Mouse (Mus musculus) CH12F3 (cell line): ENCODE results near the gene Chchd5.

Experiments
- in situ Hi-C: fragments of 300-500 bp; cut with MboI; formaldehyde crosslinking; loops from 2 replicates; pipeline ENCODE4 v1.14.3; 2020; ENCODE audit warnings: low sequenced_read_pairs

The Chchd5 gene

DNA sequence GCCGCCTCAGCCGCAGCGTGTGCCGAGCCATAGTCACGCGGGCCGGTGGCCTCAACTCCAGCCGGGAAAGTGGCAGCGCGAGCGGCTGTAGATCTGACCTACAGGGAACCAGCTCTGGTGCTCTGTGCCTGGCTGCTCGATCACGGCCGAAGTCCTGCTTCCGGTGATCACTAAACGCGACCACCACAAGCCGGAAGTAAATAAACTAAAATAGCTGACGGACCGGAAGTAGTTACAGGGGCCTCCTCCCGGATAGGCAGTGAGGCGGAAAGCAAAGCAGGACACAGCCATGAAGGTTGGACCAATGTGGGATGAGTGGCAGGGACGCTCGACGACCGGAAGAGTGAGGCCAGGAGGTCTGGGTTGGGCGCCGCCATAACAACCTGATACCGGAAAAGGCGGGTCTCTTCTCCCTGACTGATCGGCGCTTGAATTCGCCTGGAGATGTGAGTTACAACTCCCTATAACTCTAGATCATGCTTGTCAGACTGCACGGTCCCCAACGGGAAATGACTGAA is at the start of gene Chchd5:
TSS of gene Chchd5 (plus strand) at position 289 of the 518 bp plus-strand sequence.
- in situ Hi-C loops: no loop called here

DNA sequence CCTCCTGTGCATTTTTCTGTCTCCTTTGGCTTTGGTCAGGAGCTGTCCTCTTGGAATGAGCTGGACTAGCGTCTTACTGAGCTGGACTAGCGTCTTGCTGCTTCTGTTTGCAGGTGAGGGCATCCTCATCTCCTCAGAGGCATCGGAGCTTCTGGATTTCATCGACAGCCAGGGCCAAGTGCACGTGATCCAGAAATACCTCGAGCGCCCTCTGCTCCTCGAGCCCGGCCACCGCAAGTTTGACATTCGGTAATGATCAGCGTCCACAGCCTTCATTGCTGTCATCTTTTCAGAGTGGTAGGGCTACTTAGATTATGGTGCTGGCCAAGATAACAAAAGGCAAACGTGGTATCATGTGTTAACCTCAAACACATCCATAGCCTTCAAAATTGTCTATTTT is 48.4 kb upstream of the Chchd5 start:
- in situ Hi-C loops: no loop called here

DNA sequence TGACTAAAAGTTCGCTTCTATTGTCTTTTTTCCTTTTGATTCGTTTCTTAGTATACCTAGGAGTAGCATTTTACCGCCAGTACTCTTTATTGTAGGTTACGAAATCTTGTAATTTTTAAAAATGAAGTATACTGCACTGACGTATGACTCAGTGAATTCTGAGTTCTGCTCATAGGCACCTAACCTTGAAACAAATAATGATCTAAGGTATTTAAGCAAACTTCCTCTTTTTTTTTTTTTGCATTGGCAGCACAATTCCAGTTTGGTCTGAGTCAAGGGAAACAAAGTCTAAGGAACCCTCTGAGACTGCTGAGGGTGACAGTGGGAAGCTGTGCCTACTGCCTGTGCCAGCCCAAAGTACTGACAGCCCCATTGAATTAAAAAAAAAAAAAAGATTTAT is 46.0 kb upstream of the Chchd5 start:
- in situ Hi-C loops: no loop called here

DNA sequence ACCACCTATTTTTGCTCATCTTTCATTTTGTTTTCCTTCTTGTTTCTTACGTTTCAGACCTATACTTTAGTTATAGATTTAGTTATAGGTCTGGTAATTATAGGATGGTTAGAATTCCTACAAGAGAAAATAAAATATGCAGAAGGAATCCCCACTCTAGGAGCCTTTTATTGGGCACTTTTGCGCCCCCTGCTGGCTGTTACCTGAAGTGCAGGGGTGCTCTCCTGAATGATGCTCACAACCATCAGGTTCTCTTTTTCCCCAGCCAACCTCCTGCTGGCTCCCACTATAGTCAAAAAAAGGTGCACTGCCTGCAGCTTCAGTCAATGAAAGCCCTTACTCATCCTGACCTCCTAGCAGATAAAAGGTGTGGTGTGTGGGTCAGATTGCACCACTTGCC is 44.5 kb upstream of the Chchd5 start:
- in situ Hi-C loops: no loop called here

DNA sequence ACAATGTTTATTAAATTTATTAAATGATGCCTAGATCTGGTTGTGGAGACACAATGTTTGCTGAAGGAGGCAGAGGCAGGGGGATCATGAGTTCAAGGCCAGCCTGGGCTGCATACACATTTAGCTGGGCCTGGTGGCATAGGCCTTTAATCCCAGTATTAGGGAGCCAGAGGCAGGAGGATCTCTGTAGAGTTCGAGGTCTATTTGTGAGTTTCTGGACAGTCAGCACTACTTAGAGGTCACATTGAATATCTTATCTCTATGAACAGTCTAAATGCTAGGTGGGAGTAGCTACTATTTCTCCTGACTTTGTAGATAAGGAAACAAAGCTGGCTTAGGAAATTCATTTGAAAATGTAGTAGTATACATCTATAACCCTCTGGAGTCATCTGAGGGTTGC is 42.0 kb upstream of the Chchd5 start:
- in situ Hi-C loops: no loop called here

DNA sequence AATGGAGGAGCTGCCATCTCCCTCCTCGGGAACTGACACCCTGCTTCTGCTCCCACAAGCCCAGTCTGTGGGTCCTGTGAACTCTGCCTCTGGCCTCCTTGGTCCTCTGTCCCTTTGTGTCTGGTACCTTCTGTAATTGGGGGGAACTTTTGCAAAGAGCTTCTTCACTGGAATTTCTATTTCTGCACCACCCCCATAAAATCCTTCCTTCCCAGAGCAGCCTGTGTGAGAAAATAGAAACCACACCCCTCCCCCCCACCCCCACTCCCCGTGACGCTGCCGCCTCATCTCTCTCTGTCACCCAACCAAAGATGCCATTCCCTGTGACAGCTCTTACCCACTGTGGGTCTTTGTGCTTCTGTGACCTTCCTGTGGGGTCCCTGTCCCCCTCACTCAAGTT is 39.1 kb upstream of the Chchd5 start:
- in situ Hi-C loops: no loop called here

DNA sequence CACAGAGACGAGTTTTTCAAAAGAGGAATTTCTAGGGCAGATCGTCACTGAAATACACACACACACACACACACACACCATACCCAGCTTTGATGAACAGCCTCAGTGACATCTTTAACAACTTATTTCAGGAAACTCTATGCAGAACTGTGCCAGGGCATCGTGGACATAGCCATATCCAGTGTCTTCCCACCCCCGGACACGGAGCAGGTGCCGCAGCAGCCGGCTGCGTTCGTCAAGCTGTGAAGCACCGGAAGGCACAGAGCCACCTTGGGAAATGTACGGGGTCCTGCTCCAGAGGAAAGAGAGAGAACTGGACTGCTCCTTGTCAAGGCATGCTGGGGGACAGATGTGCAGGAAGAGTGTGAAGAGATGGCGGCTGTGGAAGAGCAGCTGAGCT is 36.7 kb upstream of the Chchd5 start:
- in situ Hi-C loops: no loop called here

DNA sequence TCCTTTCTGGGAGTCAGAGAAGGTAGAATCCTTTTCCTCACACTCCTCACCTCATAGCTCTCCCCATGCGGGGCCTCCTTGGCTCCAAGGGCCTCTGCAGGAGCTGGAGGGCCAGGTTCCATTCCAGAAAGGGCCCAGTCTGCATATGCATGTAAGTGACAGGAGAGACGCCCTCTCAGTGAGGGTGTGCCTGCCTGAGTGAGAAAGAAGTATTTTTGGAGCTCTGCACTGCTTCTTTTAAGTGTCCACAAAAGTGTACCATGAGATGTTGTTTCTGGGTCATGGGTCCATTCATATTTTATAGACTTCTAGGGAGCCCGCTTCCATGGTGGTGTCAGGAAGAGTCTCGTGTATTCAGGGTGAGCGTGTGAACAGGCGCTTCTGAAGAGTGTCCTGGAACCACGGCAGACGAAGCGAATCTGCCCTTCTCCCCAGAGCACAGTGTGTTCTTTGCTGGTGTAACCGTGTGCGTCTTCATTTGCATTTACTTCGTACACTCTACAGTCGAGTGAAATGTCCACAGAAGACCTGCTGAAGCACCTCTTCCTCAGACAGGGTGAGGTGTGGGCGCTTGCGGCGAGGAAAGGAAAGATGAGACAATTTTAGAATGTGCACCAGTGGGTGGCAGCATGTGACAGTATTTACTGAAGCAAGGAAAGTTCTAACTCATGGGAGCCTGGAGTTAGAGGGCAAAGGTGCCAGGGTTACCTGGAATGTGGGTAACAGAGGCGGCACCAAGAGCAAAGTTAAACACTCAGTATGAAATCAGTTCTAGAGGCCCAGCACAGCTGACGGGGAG is 35.4 kb upstream of the Chchd5 start:
- in situ Hi-C loops: no loop called here

DNA sequence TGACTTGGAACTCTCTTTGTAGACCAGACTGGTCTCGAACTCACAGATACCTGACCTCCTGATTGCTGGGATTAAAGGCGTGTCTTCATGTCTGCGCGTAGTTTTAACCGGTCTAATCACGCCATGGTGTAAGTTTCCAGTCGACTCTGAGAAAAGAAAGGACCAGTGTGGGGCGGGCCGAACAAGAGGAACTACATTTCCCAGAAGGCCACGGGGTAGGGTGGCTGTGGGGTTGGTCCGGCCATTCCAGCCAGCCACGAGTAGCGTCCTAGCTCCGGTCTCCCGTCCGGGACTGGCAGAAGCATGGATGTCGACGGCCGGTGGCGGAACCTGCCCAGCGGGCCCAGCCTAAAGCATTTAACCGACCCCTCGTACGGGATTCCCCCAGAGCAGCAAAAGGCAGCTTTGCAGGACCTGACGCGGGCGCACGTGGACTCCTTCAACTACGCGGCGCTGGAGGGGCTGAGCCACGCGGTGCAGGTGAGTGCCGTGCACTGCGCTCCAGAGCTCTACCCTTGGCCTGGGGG is 28.7 kb upstream of the Chchd5 start, which contains the start of gene Polr1b:
TSS of gene Polr1b (plus strand) at position 212 of the 527 bp plus-strand sequence.
- in situ Hi-C loops: no loop called here

DNA sequence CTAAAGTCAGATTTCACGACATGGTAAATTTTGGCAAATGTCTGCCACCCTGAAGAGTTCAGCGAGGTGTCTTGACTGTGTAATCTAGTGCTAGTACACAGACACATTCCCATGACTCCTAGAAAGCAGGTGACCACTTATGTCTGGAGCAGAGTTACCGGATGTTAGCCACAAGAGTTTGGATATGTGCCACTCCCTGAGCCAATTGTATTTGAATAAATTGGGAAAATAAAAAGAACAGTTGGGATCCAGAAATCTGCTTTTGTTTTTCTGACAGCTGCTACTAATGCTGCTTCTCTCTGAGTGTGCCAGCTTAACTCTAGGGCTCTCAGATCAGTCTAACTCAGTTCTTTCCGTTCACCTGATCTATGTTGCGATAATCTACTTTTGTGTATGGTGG is 16.6 kb upstream of the Chchd5 start:
- in situ Hi-C loops: no loop called here

DNA sequence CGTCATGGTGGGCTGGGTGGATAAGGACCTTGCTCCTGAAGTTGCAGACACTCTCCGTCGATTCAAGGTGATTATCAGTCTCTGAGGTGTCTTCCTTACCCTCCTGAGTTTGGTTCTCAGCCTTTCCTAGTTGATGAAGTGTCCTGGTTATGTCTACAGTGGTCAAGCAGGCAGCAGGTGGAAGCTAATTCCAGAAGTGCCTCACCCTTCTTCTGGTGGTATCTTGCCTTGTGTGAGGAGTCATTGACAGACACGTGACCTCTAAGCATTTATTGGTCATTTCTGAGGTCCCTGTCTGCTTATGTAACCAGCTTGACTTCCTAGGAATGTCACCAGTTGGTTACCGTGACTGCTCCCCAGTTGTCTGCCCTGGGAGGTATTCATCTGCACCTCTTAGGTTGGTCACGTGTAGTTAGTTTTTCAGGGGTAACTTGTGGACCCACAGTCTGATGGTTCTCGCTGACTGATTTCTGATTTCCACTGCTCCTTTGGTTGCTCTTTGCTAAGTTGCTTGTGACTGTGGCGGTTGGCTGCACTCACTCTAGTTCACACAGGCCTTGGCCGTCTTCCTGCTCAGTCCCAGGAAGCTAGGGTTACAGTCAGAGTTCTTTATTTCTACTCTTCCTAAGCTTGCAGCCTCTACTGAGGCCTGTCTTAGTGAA is 13.7 kb upstream of the Chchd5 start:
- in situ Hi-C loops: no loop called here

DNA sequence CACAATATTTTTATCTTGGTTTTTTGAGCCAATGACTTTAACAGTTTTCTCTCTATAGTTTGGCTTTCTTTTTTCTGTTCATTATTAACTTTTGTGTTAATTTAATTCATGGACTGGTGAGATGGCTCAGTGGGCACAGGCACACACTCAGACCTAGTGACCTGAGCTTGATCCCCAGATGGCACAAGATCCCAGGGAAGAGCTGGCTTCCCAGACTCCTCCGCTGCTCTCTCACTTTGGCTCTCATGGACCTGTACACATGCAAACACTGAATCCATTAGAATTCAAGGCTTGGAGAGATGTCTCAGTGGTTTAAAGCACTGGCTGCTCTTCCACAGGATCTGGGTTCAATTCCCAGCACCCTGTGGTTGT is 13.1 kb upstream of the Chchd5 start:
- in situ Hi-C loops: no loop called here

DNA sequence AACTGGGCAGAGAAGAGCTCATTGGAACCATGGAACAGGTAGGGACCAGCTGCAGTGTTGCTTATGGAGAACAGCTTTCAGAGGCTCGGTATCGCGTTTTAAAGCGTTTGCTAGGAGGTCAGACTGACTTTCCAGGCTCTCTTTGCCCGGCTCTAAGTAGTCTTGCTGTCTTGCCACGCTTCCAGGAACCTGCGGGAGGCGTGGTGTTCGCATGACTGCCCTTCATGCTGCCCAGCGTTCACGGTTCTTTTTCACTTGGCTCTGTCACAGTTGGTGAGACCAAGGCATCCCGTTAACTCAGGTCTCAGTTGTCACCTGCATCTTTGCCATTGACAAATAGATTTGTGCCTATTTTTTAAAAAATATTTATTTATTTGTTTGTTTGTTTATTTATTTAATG is 11.4 kb upstream of the Chchd5 start:
- in situ Hi-C loops: no loop called here

DNA sequence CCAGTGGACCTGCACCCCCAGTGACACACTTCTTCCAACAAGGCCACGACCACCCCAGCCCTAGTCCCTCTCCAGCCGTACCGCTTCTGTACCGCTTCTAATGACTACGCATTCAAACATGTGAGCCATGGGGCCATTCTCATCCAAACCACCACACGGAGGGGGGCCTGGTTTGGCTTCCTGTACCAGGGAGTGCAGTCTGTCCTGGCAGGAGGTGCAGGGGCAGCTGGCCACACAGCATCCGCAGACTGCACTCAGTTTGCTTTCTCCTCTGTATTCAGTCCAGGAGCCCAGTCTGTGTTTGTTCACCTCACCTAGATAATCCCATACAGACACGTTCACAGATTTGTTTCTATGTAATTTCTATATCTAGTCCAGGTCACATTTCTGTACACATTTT is 7.5 kb upstream of the Chchd5 start:
- in situ Hi-C loops: no loop called here

DNA sequence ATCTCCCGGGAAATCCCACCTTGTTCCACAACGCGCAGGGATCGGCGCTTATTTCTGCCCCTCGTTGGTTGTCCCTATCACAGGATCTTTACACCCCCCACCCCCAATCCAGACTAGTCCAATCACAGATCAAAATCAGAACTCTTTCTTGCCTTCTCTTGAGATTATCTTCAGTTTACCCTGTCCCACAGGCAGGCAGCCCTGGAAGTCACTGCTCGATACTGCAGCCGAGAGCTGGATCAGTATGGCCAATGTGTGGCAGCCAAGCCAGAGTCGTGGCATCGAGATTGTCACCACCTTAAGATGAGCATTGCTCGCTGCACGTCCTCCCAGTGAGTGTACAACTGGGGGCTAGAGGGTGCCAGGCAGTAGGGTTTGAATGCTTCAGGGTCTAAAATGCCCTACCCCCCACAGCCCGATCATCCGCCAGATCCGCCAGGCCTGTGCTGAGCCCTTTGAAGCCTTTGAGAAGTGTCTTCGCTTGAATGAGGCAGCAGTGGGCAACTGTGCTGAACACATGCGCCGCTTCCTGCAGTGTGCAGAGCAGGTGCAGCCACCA is 566 bp downstream of the Chchd5 start:
- in situ Hi-C loops: no loop called here

DNA sequence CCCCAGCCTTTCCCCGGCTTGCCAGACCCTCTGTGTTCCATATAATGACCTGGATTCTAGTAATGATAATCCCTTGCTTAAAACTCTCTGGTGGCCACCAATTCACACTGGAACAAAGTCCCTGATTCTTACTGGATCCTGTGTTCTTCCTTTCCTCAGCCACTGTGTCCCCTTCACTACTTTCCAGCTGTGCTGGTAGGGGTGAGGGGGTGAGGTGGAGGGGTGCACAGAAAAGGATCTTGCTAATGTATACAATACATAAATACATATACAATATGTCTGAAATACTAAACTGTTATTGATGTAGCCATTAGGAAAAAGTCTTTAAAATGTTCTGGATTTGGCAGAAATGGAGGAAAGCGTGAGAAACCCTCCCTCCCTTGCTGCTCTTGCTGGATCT is 1.3 kb downstream of the Chchd5 start:
- in situ Hi-C loops: no loop called here

DNA sequence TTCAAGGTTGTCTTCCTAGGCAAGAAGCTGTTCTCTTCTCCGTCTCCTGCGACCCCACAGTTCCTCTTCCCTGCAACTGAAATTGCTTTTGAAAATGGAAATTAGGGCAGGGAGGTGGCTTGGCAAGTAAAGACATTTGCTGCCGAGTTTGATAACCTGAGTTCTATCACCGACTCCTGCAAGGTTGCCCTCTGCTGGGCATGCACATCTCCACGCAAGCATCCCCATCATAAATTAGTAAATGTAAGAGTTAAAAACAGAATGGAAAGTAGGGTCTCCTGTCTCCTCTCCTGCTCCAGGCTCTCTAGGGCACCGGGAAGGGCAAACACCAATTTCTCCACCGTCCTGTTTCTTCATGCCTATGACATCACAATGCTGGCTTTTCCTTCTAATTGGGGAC is 2.7 kb downstream of the Chchd5 start:
- in situ Hi-C loops: no loop called here

DNA sequence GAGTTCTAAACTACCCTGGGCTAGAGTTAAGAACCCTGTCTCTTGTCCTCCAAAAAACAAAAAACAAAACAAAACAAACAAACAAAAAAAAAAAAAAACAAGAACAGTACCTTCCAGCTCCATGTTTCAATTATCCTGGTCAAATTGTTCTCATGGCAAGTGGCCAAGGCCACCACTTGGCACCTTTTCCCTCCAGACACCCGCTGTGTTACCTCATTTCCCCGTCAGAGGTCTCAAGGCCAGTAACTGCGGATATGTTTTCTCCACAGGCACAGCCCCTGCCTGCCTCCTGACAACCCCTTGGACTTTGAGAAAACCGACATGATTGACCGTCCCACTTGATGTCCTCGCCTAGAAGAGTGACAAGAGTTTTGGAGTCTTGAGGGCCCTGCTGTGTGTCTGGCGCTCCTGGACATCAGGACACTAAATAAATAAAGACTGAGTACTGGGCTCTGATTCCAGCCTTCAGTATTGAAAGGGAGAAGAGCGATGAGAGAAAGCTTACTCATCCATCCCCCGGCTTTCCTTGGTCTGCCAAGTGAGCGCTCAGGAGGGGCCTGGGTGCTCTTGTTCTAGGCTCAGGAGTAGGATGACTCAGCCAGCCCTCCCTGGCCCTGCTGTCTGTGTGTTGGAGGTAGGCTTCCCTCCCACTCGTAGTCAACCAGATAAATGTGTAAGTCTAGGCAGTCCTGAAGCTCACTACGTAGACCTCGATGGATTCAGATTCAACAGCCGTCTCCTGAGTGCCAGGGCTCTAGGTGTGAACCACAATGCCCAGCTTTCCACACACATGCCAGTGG is 3.7 kb downstream of the Chchd5 start:
- in situ Hi-C loops: no loop called here

DNA sequence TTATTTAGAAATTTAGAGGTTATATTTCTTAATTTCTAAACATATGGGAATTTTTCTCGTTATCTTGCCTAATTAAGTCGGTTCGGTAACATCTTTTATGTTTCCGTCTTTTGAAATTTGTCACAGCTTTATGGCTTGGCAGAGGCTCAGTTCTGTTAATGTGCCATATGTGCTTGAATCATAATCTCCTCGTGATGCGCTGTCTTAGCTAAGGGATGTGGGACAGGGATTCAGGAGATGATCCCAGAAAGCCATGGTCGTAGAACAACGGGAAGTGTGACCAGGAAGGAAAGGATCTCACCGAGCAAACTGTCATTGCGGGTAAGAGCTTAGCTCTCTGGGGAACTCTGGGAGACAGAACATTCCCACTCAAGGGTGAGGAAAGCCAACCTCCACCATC is 10.4 kb downstream of the Chchd5 start:
- in situ Hi-C loops: no loop called here

DNA sequence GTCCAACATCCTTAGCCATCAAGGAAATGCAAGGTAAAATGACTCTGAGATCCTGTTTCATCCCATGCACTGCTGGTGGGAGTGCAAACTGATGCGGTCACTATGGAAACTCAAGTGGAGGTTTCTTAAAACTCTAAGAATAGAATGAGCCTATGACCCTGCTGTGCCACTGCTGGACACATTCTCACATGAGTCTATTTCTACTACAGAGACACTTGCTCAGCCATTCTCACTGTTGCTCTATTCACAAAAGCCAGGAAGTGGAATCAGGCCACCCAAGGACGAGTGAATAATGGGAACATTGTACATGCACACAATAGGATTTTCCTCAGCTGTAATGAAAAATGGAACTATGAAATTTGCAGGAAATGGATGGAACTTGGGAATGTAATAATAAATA is 19.3 kb downstream of the Chchd5 start:
- in situ Hi-C loops: no loop called here

DNA sequence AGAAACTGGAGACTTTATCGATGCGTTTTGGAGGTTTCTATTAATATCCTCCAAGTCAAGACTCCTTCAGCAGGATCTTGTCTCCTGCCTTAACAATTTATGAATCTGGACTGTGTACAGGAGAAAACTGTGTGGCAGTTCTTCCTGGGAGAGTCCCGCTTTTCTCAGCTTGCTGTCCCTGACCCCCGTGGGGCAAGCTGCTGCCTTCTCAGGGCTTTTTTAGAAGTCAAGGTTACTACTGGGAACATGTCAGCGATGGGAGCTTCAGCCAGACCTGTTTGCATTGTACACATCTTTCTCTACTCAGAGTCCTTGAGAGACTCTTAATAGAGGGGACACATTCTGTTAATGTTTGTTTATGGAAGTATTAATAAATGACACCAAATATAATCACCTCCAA is 20.9 kb downstream of the Chchd5 start:
- in situ Hi-C loops: no loop called here
